Mouse (Mus musculus) spleen, adult 18-20 months (tissue): ENCODE results near the gene Tanc1.

Experiments used
- DNase-seq, 2 experiments: peaks; one replicate each; pipeline ENCODE4 v3.0.0; 2022; ENCODE audit warnings: mixed read lengths in 2 of 2

The Tanc1 gene

GRCm38 (mm10) chr2:59800481-59801266 is 188.8 kb downstream of the Tanc1 start:
- DNase-seq: no peak

- no peak for DNase-seq
These were observed 191.0 kb downstream of the Tanc1 start for GRCm38 (mm10) chr2:59802722-59803387.

GRCm38 (mm10) chr2:59805595-59805994 is 193.8 kb downstream of the Tanc1 start:
- no peak for DNase-seq

- no peak for DNase-seq
These were observed 194.2 kb downstream of the Tanc1 start for GRCm38 (mm10) chr2:59806038-59806437.

GRCm38 (mm10) chr2:59808608-59809007 is 196.8 kb downstream of the Tanc1 start:
- DNase-seq: no peak

GRCm38 (mm10) chr2:59810039-59810438 is 198.2 kb downstream of the Tanc1 start:
- DNase-seq: no peak

- DNase-seq: no peak
These were observed 199.4 kb downstream of the Tanc1 start for GRCm38 (mm10) chr2:59811247-59811646.

GRCm38 (mm10) chr2:59812641-59813040 is 200.8 kb downstream of the Tanc1 start:
- DNase-seq: no peak

- no peak for DNase-seq
These were observed 201.6 kb downstream of the Tanc1 start for GRCm38 (mm10) chr2:59813457-59813856.

GRCm38 (mm10) chr2:59814997-59815396 is 203.2 kb downstream of the Tanc1 start:
- no peak for DNase-seq

GRCm38 (mm10) chr2:59818663-59819062 is 206.8 kb downstream of the Tanc1 start:
- DNase-seq: no peak

GRCm38 (mm10) chr2:59819415-59819814 is 207.6 kb downstream of the Tanc1 start:
- DNase-seq: no peak

- DNase-seq: no peak
These were observed 208.2 kb downstream of the Tanc1 start for GRCm38 (mm10) chr2:59820088-59820487.

GRCm38 (mm10) chr2:59821044-59821443 is 209.2 kb downstream of the Tanc1 start:
- no peak for DNase-seq

GRCm38 (mm10) chr2:59824289-59824688 is 212.4 kb downstream of the Tanc1 start:
- no peak for DNase-seq

GRCm38 (mm10) chr2:59825380-59825779 is 213.5 kb downstream of the Tanc1 start:
- no peak for DNase-seq

GRCm38 (mm10) chr2:59828103-59828655 is 216.3 kb downstream of the Tanc1 start:
- DNase-seq: no peak

GRCm38 (mm10) chr2:59828777-59829508 is 217.1 kb downstream of the Tanc1 start:
- DNase-seq: no peak

- DNase-seq: no peak
These were observed 217.9 kb downstream of the Tanc1 start for GRCm38 (mm10) chr2:59829718-59830117.

- no peak for DNase-seq
These were observed 218.3 kb downstream of the Tanc1 start for GRCm38 (mm10) chr2:59830151-59830550.

GRCm38 (mm10) chr2:59830940-59831339 is 219.1 kb downstream of the Tanc1 start:
- DNase-seq: no peak

GRCm38 (mm10) chr2:59831831-59832230 is 220.0 kb downstream of the Tanc1 start:
- no peak for DNase-seq

GRCm38 (mm10) chr2:59838825-59839224 is 227.0 kb downstream of the Tanc1 start:
- no peak for DNase-seq
